14 mouse cellular contexts compared by ENCODE assay signal in genomic region chr4:13128185-13128584, GRCm38 (mm10).
"Had no signal": no experiment of that assay in that cellular context is flagged by ENCODE, and none has a peak within 500 bp of the region (broad histone marks: within the 10 kb centered on the region; RNA-seq: fewer than 3 reads in every experiment).

No protein-coding gene starts in this region.

- H3K4me3 ChIP-seq: midbrain, embryonic 10.5 days; myocyte; neural tube, embryonic 13.5 days; neural tube, embryonic 15.5 days had no signal

- H3K36me3 ChIP-seq: midbrain, embryonic 10.5 days; neural tube, embryonic 13.5 days; neural tube, embryonic 15.5 days had no signal

- H3K4me1 ChIP-seq: midbrain, embryonic 10.5 days; neural tube, embryonic 13.5 days; neural tube, embryonic 15.5 days had no signal

- H3K27me3 ChIP-seq: neural tube, embryonic 13.5 days; neural tube, embryonic 15.5 days had no signal

- H3K9me3 ChIP-seq: midbrain, embryonic 10.5 days; neural tube, embryonic 13.5 days; neural tube, embryonic 15.5 days had no signal

- ATAC-seq: midbrain, embryonic 16.5 days had no signal

- DNase-seq: lung, adult 18-20 months; lung, embryonic 14.5 days; lung, postnatal 10 days; lung, postnatal 4 days; midbrain, embryonic 14.5 days; right cerebral cortex, postnatal 14 days; thymus, adult 18-20 months; thymus, postnatal 14 days; thymus, postnatal 36 days had no signal

- H3K4me2 ChIP-seq: lung, embryonic 14.5 days; neural tube, embryonic 13.5 days; neural tube, embryonic 15.5 days had no signal

- H3K9ac ChIP-seq: lung, embryonic 14.5 days; neural tube, embryonic 13.5 days; neural tube, embryonic 15.5 days had no signal

- H3K27ac ChIP-seq: midbrain, embryonic 10.5 days; neural tube, embryonic 13.5 days; neural tube, embryonic 15.5 days had no signal
